Comparison of ENCODE assay signal across 26 mouse cellular contexts in the genomic region with DNA sequence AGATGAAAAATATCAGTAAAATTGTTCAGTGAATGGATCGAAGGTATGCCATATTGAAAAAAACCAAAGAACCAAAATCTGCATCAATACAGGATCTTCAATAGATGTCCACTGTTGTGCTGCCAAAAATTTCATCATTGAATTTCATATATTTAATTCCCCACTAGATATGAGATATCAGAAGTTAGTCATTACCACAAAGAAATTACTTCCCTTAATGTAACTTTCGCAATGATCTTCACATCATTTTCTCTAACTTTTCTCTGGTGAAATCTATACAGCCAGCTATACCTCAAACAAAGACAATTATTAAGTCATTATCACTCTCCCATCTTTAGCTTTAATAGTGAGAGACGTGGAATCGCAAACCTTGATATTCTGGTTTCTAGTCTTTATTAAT.
"Had no signal": no experiment of that assay in that cellular context is flagged by ENCODE, and none has a peak within 500 bp of the region (broad histone marks: within the 10 kb centered on the region; RNA-seq: fewer than 3 reads in every experiment).

No protein-coding gene starts in this region.

- H3K4me3 ChIP-seq: embryonic facial prominence, embryonic 10.5 days; embryonic facial prominence, embryonic 12.5 days; embryonic facial prominence, embryonic 13.5 days; embryonic facial prominence, embryonic 15.5 days; erythroblast, embryonic 14.5 days; forebrain, embryonic 10.5 days; forebrain, embryonic 12.5 days; forebrain, embryonic 13.5 days; forebrain, embryonic 15.5 days; gastrocnemius, adult 2 months; heart, adult 2 months; heart, embryonic 10.5 days had no signal

- H3K36me3 ChIP-seq: embryonic facial prominence, embryonic 10.5 days; embryonic facial prominence, embryonic 12.5 days; embryonic facial prominence, embryonic 13.5 days; embryonic facial prominence, embryonic 15.5 days; forebrain, embryonic 10.5 days; forebrain, embryonic 12.5 days; forebrain, embryonic 15.5 days; heart, embryonic 10.5 days had no signal

- DNase-seq: cerebellum, adult 9-10 months; cerebellum, adult 9-11 months; cerebellum, postnatal 10 days; cerebellum, postnatal 14 days; cerebellum, postnatal 25 days; cerebellum, postnatal 36 days; embryo, embryonic 11 days; forebrain, postnatal 0 days; gastrocnemius, adult 2 months; gastrocnemius, postnatal 10 days; gastrocnemius, postnatal 14 days; gastrocnemius, postnatal 25 days; gastrocnemius, postnatal 36 days; heart, adult 11 months; heart, adult 18-20 months; heart, adult 2 months had no signal

- H3K27me3 ChIP-seq: embryonic facial prominence, embryonic 12.5 days; embryonic facial prominence, embryonic 13.5 days; embryonic facial prominence, embryonic 15.5 days; forebrain, embryonic 12.5 days; forebrain, embryonic 13.5 days; forebrain, embryonic 15.5 days had no signal
